Mouse (Mus musculus) testis, adult 2 months (tissue): ENCODE data around the gene Xdh. TPM values are rescaled to one million over a fixed set of nuclear protein-coding genes. Genes with fewer than 3 reads are reported as not detected.

Experiments
- H3K27ac ChIP-seq: fragments of 200-500 bp; 2 replicates; pipeline ENCODE4 v1.5.1; 2012; ENCODE audit warnings: low read depth, low read length; ENCODE audit not compliant: control insufficient read depth, insufficient read depth
- H3K27me3 ChIP-seq: fragments of 200-500 bp; 2 replicates; pipeline ENCODE4 v1.6.1; 2012; ENCODE audit warnings: mild to moderate bottlenecking, low read length, moderate library complexity; ENCODE audit not compliant: control insufficient read depth, insufficient read depth
- H3K36me3 ChIP-seq: fragments of 200-500 bp; 2 replicates; pipeline ENCODE4 v1.6.1; 2012; ENCODE audit warnings: mild to moderate bottlenecking, low read length; ENCODE audit not compliant: control insufficient read depth, insufficient read depth
- H3K4me1 ChIP-seq: fragments of 200-500 bp; 2 replicates; pipeline ENCODE4 v1.6.1; 2012; ENCODE audit warnings: low read length; ENCODE audit not compliant: control insufficient read depth, insufficient read depth
- H3K4me3 ChIP-seq: fragments of 200-500 bp; 2 replicates; pipeline ENCODE4 v1.5.1; 2012; ENCODE audit warnings: low read depth, mild to moderate bottlenecking, low read length, moderate library complexity, mixed read lengths; ENCODE audit not compliant: control insufficient read depth
- CTCF ChIP-seq: fragments of 200-500 bp; IDR thresholded peaks from 2 replicates; pipeline ENCODE4 v1.5.1; 2012; ENCODE audit warnings: low read depth, mild to moderate bottlenecking, inconsistent platforms, low read length, moderate library complexity; ENCODE audit not compliant: control insufficient read depth, insufficient read depth, insufficient replicate concordance
- POLR2A ChIP-seq: fragments of 200-500 bp; IDR thresholded peaks from 2 replicates; pipeline ENCODE4 v1.6.1; 2012; ENCODE audit warnings: low read depth, mild to moderate bottlenecking, inconsistent platforms, low read length, moderate library complexity; ENCODE audit not compliant: control insufficient read depth
- polyA plus RNA-seq: library from polyadenylated mRNA; depleted of rRNA; stranded (reverse); fragments of >200 nt; gene quantifications from 2 replicates; pipeline ENCODE4 v1.2.3, GENCODE M21; 2012

Gene Xdh
- polyA plus RNA-seq, 1 experiment = 3.3 TPM

GRCm38 (mm10) chr17:73972648-73973047 is 22.7 kb upstream of the Xdh start:
- TF ChIP-seq CTCF (no peak), POLR2A (no peak)
- H3K36me3 ChIP-seq = no peaks in the 10 kb centered on the region
- peaks cover 6% of the 10 kb centered on the region for H3K4me1 ChIP-seq
- peak overlapping the region; percentile 4; the same call in 1 of the 2 replicates for H3K4me3 ChIP-seq
- no peak overlapping the region for H3K27ac ChIP-seq
- H3K27me3 ChIP-seq = no peaks in the 10 kb centered on the region

- peaks cover 6% of the 10 kb centered on the region for H3K4me1 ChIP-seq
- no peaks in the 10 kb centered on the region for H3K36me3 ChIP-seq
- TF ChIP-seq CTCF = no peak
- no peak for TF ChIP-seq POLR2A
- no peaks in the 10 kb centered on the region for H3K27me3 ChIP-seq
- no peak overlapping the region for H3K27ac ChIP-seq
- no peak overlapping the region for H3K4me3 ChIP-seq
These were observed 21.3 kb upstream of the Xdh start for GRCm38 (mm10) chr17:73971291-73971690.

GRCm38 (mm10) chr17:73970361-73971027 is 20.5 kb upstream of the Xdh start:
- Histone ChIP-seq H3K27me3 (no peaks in the 10 kb centered on the region), H3K36me3 (no peaks in the 10 kb centered on the region), H3K4me1 (peaks cover 6% of the 10 kb centered on the region), H3K27ac (no peak overlapping the region), H3K4me3 (no peak overlapping the region)
- TF ChIP-seq POLR2A (no peak), CTCF (no peak)

- Histone ChIP-seq H3K4me3 (no peak overlapping the region), H3K27me3 (no peaks in the 10 kb centered on the region), H3K4me1 (no peaks in the 10 kb centered on the region), H3K27ac (no peak overlapping the region), H3K36me3 (no peaks in the 10 kb centered on the region)
- TF ChIP-seq CTCF (no peak), POLR2A (no peak)
These were observed 14.9 kb upstream of the Xdh start for GRCm38 (mm10) chr17:73964856-73965255.

GRCm38 (mm10) chr17:73962628-73963043 is 12.6 kb upstream of the Xdh start:
- Histone ChIP-seq H3K36me3 (no peaks in the 10 kb centered on the region), H3K27ac (peak overlapping the region; percentile 49; the same call in 1 of the 2 replicates), H3K4me3 (no peak overlapping the region), H3K4me1 (no peaks in the 10 kb centered on the region), H3K27me3 (no peaks in the 10 kb centered on the region)
- TF ChIP-seq CTCF (no peak), POLR2A (no peak)

GRCm38 (mm10) chr17:73961801-73962403 is 11.9 kb upstream of the Xdh start:
- TF ChIP-seq POLR2A (no peak), CTCF (no peak)
- Histone ChIP-seq H3K27me3 (no peaks in the 10 kb centered on the region), H3K27ac (no peak overlapping the region), H3K4me3 (no peak overlapping the region), H3K4me1 (no peaks in the 10 kb centered on the region), H3K36me3 (no peaks in the 10 kb centered on the region)

GRCm38 (mm10) chr17:73960745-73961144 is 10.7 kb upstream of the Xdh start:
- TF ChIP-seq POLR2A = no peak
- TF ChIP-seq CTCF = no peak
- H3K4me3 ChIP-seq = no peak overlapping the region
- no peak overlapping the region for H3K27ac ChIP-seq
- H3K4me1 ChIP-seq = no peaks in the 10 kb centered on the region
- H3K36me3 ChIP-seq = no peaks in the 10 kb centered on the region
- H3K27me3 ChIP-seq = no peaks in the 10 kb centered on the region

GRCm38 (mm10) chr17:73952103-73952521 is 2.1 kb upstream of the Xdh start:
- TF ChIP-seq CTCF (no peak), POLR2A (no peak)
- Histone ChIP-seq H3K27ac (no peak overlapping the region), H3K36me3 (no peaks in the 10 kb centered on the region), H3K4me3 (no peak overlapping the region), H3K27me3 (no peaks in the 10 kb centered on the region), H3K4me1 (no peaks in the 10 kb centered on the region)
